Mouse (Mus musculus) intestine, embryonic 14.5 days (tissue): ENCODE measurements around the gene Itga6. TPM values are rescaled to one million over a fixed set of nuclear protein-coding genes. Genes with fewer than 3 reads are reported as not detected.

Experiments used
- ATAC-seq: fragments of 200-750 bp; cut with Nextera tagmentation; replicated peaks from 2 replicates; pipeline ENCODE4 v1.8.0; 2017; ENCODE audit warnings: low read depth, moderate number of reproducible peaks, moderate TSS enrichment, moderate library complexity; ENCODE audit not compliant: low FRiP score, low TSS enrichment
- DNase-seq: peaks from one replicate; pipeline ENCODE4 v3.0.0-alpha.2; 2018; ENCODE audit warnings: low spot score
- H3K27ac ChIP-seq: fragments of 300-500 bp; sonication (generic); 2 replicates; pipeline ENCODE4 v1.5.1; 2014; ENCODE audit warnings: low read depth, mild to moderate bottlenecking, control low read depth
- H3K27me3 ChIP-seq: fragments of 300-500 bp; sonication (generic); replicated peaks from 2 replicates; pipeline ENCODE4 v1.6.1; 2014; ENCODE audit warnings: low read length, control low read depth; ENCODE audit not compliant: control insufficient read depth, insufficient read depth
- H3K36me3 ChIP-seq: fragments of 300-500 bp; sonication (generic); 2 replicates; pipeline ENCODE4 v1.6.1; 2014; ENCODE audit warnings: low read length, control low read depth; ENCODE audit not compliant: control insufficient read depth, insufficient read depth
- H3K4me1 ChIP-seq: fragments of 300-500 bp; sonication (generic); replicated peaks from 2 replicates; pipeline ENCODE4 v1.6.1; 2014; ENCODE audit warnings: low read length, control low read depth, mixed read lengths; ENCODE audit not compliant: control insufficient read depth, insufficient read depth
- H3K4me2 ChIP-seq: fragments of 300-500 bp; sonication (generic); 2 replicates; pipeline ENCODE4 v1.6.1; 2014; ENCODE audit warnings: low read length
- H3K4me3 ChIP-seq: fragments of 300-500 bp; sonication (generic); 2 replicates; pipeline ENCODE4 v1.5.1; 2014; ENCODE audit warnings: low read depth, low read length, control low read depth, mixed read lengths
- H3K9ac ChIP-seq: fragments of 300-500 bp; sonication (generic); 2 replicates; pipeline ENCODE4 v1.6.1; 2014; ENCODE audit warnings: mild to moderate bottlenecking, low read length
- H3K9me3 ChIP-seq: fragments of 300-500 bp; sonication (generic); 2 replicates; pipeline ENCODE4 v1.6.1; 2016; ENCODE audit warnings: low read length, control low read depth; ENCODE audit not compliant: control insufficient read depth
- WGBS: fragments of 180-500 bp; shearing (Covaris S2); extraction: QIAGEN DNeasy Blood & Tissue Kit; methylation state at CpG from one replicate; pipeline ENCODE4 v1.1.7; 2014; 5-methylcytosine and 5-hydroxymethylcytosine counted together
- polyA plus RNA-seq: library from polyadenylated mRNA; unstranded; fragments of >200 nt; fragmentation: Nextera tagmentation; extraction: Ambion mirVana; gene quantifications from 2 replicates; pipeline ENCODE4 v1.2.1, GENCODE M21; 2014

Gene Itga6
- 56.2 and 62.1 TPM in 2 replicates for polyA plus RNA-seq

GRCm38 (mm10) chr2:71745610-71746374 lies at the start of gene Itga6:
Itga6 (plus strand) TSS chr2:71745616.
- Histone ChIP-seq H3K9me3 (no peaks in the 10 kb centered on the region), H3K9ac (no peak within 1 kb of the TSS), H3K27me3 (no peaks in the 10 kb centered on the region), H3K27ac (peak within 1 kb of the TSS; percentile 22), H3K4me3 (no peak within 1 kb of the TSS), H3K36me3 (no peaks in the 10 kb centered on the region), H3K4me1 (peaks cover 5% of the 10 kb centered on the region; the same call in 1 of the 2 replicates), H3K4me2 (no peak within 1 kb of the TSS)
- no peak for DNase-seq
- 66% methylated on average over 6 of the region's 6 CpGs for WGBS
- ATAC-seq, result no peak

GRCm38 (mm10) chr2:71696776-71697175 lies 48.6 kb upstream of the Itga6 start:
- Histone ChIP-seq H3K9ac (no peak overlapping the region), H3K27me3 (no peaks in the 10 kb centered on the region), H3K4me2 (no peak overlapping the region), H3K36me3 (no peaks in the 10 kb centered on the region), H3K9me3 (0 out of 2 replicates have a peak, but pooled peaks cover 4% of the 10 kb centered on the region), H3K4me3 (no peak overlapping the region), H3K27ac (no peak overlapping the region), H3K4me1 (peaks cover 13% of the 10 kb centered on the region; the same call in 1 of the 2 replicates)
- ATAC-seq (0 out of 2 replicates have a peak, but pooled peaks have one; percentile 43), DNase-seq (no peak)
- 79% methylated on average over 1 of the region's 1 CpGs for WGBS

- DNase-seq (no peak), ATAC-seq (peak; percentile 36; the same call in 1 of the 2 replicates)
- Histone ChIP-seq H3K27me3 (no peaks in the 10 kb centered on the region), H3K4me3 (no peak overlapping the region), H3K27ac (no peak overlapping the region), H3K36me3 (no peaks in the 10 kb centered on the region), H3K4me1 (peaks cover 13% of the 10 kb centered on the region; the same call in 1 of the 2 replicates), H3K4me2 (no peak overlapping the region), H3K9ac (no peak overlapping the region), H3K9me3 (0 out of 2 replicates have a peak, but pooled peaks cover 4% of the 10 kb centered on the region)
- 32% methylated on average over 8 of the region's 8 CpGs for WGBS
Observed at GRCm38 (mm10) chr2:71697408-71698336, 47.7 kb upstream of the Itga6 start.

- ATAC-seq, result no peak
Observed at GRCm38 (mm10) chr2:71698366-71698765, 47.0 kb upstream of the Itga6 start.

GRCm38 (mm10) chr2:71698942-71699341 lies 46.5 kb upstream of the Itga6 start:
- DNase-seq (no peak), ATAC-seq (no peak)

More at GRCm38 (mm10) chr2:71698366-71698765, 47.0 kb upstream of the Itga6 start:
- Histone ChIP-seq H3K4me1 (peaks cover 13% of the 10 kb centered on the region; the same call in 1 of the 2 replicates), H3K27ac (no peak overlapping the region), H3K36me3 (no peaks in the 10 kb centered on the region), H3K27me3 (no peaks in the 10 kb centered on the region), H3K4me2 (no peak overlapping the region), H3K9ac (no peak overlapping the region), H3K4me3 (no peak overlapping the region), H3K9me3 (no peaks in the 10 kb centered on the region)
- no peak for DNase-seq
- WGBS, result 67% methylated on average over 6 of the region's 6 CpGs

GRCm38 (mm10) chr2:71701341-71701740 lies 44.1 kb upstream of the Itga6 start:
- Histone ChIP-seq H3K4me1 (peaks cover 13% of the 10 kb centered on the region; the same call in 1 of the 2 replicates), H3K4me3 (no peak overlapping the region), H3K27ac (no peak overlapping the region), H3K27me3 (no peaks in the 10 kb centered on the region), H3K4me2 (no peak overlapping the region), H3K9ac (no peak overlapping the region), H3K36me3 (no peaks in the 10 kb centered on the region), H3K9me3 (no peaks in the 10 kb centered on the region)
- ATAC-seq (no peak), DNase-seq (no peak)
- WGBS, result 92% methylated on average over 3 of the region's 3 CpGs

More at GRCm38 (mm10) chr2:71698942-71699341, 46.5 kb upstream of the Itga6 start:
- WGBS, result 50% methylated on average over 7 of the region's 7 CpGs
- no peak overlapping the region for H3K9ac ChIP-seq
- H3K9me3 ChIP-seq, result no peaks in the 10 kb centered on the region
- H3K27me3 ChIP-seq, result no peaks in the 10 kb centered on the region
- peaks cover 13% of the 10 kb centered on the region; the same call in 1 of the 2 replicates for H3K4me1 ChIP-seq
- no peak overlapping the region for H3K27ac ChIP-seq
- no peaks in the 10 kb centered on the region for H3K36me3 ChIP-seq
- H3K4me2 ChIP-seq, result no peak overlapping the region
- no peak overlapping the region for H3K4me3 ChIP-seq

- Histone ChIP-seq H3K9me3 (no peaks in the 10 kb centered on the region), H3K36me3 (no peaks in the 10 kb centered on the region), H3K4me3 (no peak overlapping the region), H3K27ac (no peak overlapping the region), H3K4me2 (no peak overlapping the region), H3K4me1 (no peaks in the 10 kb centered on the region), H3K27me3 (no peaks in the 10 kb centered on the region), H3K9ac (no peak overlapping the region)
- DNase-seq (no peak), ATAC-seq (no peak)
- 76% methylated on average over 5 of the region's 5 CpGs for WGBS
Observed at GRCm38 (mm10) chr2:71704309-71704708, 41.1 kb upstream of the Itga6 start.

GRCm38 (mm10) chr2:71708886-71709285 lies 36.5 kb upstream of the Itga6 start:
- Histone ChIP-seq H3K4me3 (no peak overlapping the region), H3K4me2 (no peak overlapping the region), H3K9ac (no peak overlapping the region), H3K27ac (no peak overlapping the region), H3K4me1 (no peaks in the 10 kb centered on the region), H3K36me3 (no peaks in the 10 kb centered on the region), H3K9me3 (no peaks in the 10 kb centered on the region), H3K27me3 (no peaks in the 10 kb centered on the region)
- 88% methylated on average over 5 of the region's 5 CpGs for WGBS
- DNase-seq, result no peak
- no peak for ATAC-seq
